Mouse (Mus musculus) bone marrow, adult 2 months (tissue): ENCODE measurements at regions not wholly inside any gene's neighbourhood (a gene's known extent, or its start where the extent isn't known, plus 50 kb on each side); places are given as distances from the start of the nearest gene placed in this dataset.

Experiments used
- CTCF ChIP-seq: fragments of 200-500 bp; IDR thresholded peaks from 2 replicates; pipeline ENCODE4 v1.5.1; 2011; ENCODE audit warnings: low read length, control low read depth; ENCODE audit not compliant: control insufficient read depth, insufficient read depth
- POLR2A ChIP-seq: fragments of 200-500 bp; IDR thresholded peaks from 2 replicates; pipeline ENCODE4 v1.6.1; 2011; ENCODE audit warnings: low read depth, mild to moderate bottlenecking, control low read depth, low read length, borderline replicate concordance; ENCODE audit not compliant: control insufficient read depth

- TF ChIP-seq POLR2A (no peak), CTCF (no peak)
Observed at GRCm38 (mm10) chr13:28573364-28573763, 316.0 kb downstream of the Gm11361 start.
